Mouse (Mus musculus) macrophage (primary cell): ENCODE data around the gene Kcnh4. TPM values are rescaled to one million over a fixed set of nuclear protein-coding genes. Genes with fewer than 3 reads are reported as not detected.

Source experiments
- H3K27ac ChIP-seq: fragments of 350-480 bp; formaldehyde crosslinking; 2 replicates; pipeline ENCODE4 v1.9.0; 2021
- H3K36me3 ChIP-seq: fragments of 350-480 bp; formaldehyde crosslinking; 2 replicates; pipeline ENCODE4 v1.9.0; 2021; ENCODE audit errors: inconsistent target
- H3K4me3 ChIP-seq: fragments of 350-480 bp; formaldehyde crosslinking; 2 replicates; pipeline ENCODE4 v1.9.0; 2021; ENCODE audit errors: inconsistent target
- H3K79me2 ChIP-seq: fragments of 350-480 bp; formaldehyde crosslinking; 2 replicates; pipeline ENCODE4 v1.9.0; 2021; ENCODE audit errors: inconsistent target
- WGBS: methylation state at CpG from one replicate; pipeline ENCODE4 v1.1.7; 2026; ENCODE audit warnings: inconsistent platforms; ENCODE audit not compliant: missing documents; 5-methylcytosine and 5-hydroxymethylcytosine counted together
- polyA plus RNA-seq: library from polyadenylated mRNA; stranded (reverse); fragments of 250-400 nt; gene quantifications from 3 replicates; pipeline ENCODE4 v1.2.4, GENCODE M21; 2018; ENCODE audit warnings: inconsistent platforms

Kcnh4 gene
- polyA plus RNA-seq, 1 experiment from 2014 or later: not detected

GRCm38 (mm10) chr11:100780247-100780646 lies 20.5 kb upstream of the Kcnh4 start:
- Histone ChIP-seq H3K27ac (no peak overlapping the region), H3K36me3 (peaks cover 57% of the 10 kb centered on the region), H3K79me2 (no peaks in the 10 kb centered on the region), H3K4me3 (no peak overlapping the region)
- 94% methylated on average over 7 of the region's 8 CpGs for WGBS

GRCm38 (mm10) chr11:100778069-100778468 lies 18.3 kb upstream of the Kcnh4 start:
- Histone ChIP-seq H3K4me3 (no peak overlapping the region), H3K27ac (no peak overlapping the region), H3K79me2 (no peaks in the 10 kb centered on the region), H3K36me3 (peaks cover 36% of the 10 kb centered on the region)
- 97% methylated on average over 3 of the region's 3 CpGs for WGBS

- H3K79me2 ChIP-seq: no peaks in the 10 kb centered on the region
- peak overlapping the region; percentile 34 for H3K27ac ChIP-seq
- H3K36me3 ChIP-seq: peaks cover 15% of the 10 kb centered on the region; the same call in 1 of the 2 replicates
- WGBS: 94% methylated on average over 10 of the region's 10 CpGs
- H3K4me3 ChIP-seq: no peak overlapping the region
Observed at GRCm38 (mm10) chr11:100775921-100776320, 16.2 kb upstream of the Kcnh4 start.

- 81% methylated on average over 4 of the region's 4 CpGs for WGBS
- H3K4me3 ChIP-seq: no peak overlapping the region
- H3K79me2 ChIP-seq: no peaks in the 10 kb centered on the region
- peaks cover under 1% of the 10 kb centered on the region; the same call in 1 of the 2 replicates for H3K36me3 ChIP-seq
- H3K27ac ChIP-seq: no peak overlapping the region
Observed at GRCm38 (mm10) chr11:100774261-100774660, 14.5 kb upstream of the Kcnh4 start.

GRCm38 (mm10) chr11:100770646-100771408 lies 11.1 kb upstream of the Kcnh4 start, which contains the start of gene Ghdc:
TSS of gene Ghdc (minus strand) at chr11:100770957.
- H3K27ac ChIP-seq: peak within 1 kb of the TSS; percentile 88
- WGBS: 3% methylated on average over 15 of the region's 17 CpGs
- H3K36me3 ChIP-seq: no peaks in the 10 kb centered on the region

GRCm38 (mm10) chr11:100769980-100770379 lies 10.2 kb upstream of the Kcnh4 start:
- H3K27ac ChIP-seq: no peak overlapping the region
- no peaks in the 10 kb centered on the region for H3K36me3 ChIP-seq
- H3K79me2 ChIP-seq: no peaks in the 10 kb centered on the region
- 73% methylated on average over 6 of the region's 6 CpGs for WGBS
- H3K4me3 ChIP-seq: peak overlapping the region; percentile 77

More at GRCm38 (mm10) chr11:100770646-100771408, 11.1 kb upstream of the Kcnh4 start, which contains the start of gene Ghdc:
- peak within 1 kb of the TSS; percentile 77 for H3K4me3 ChIP-seq
- H3K79me2 ChIP-seq: no peaks in the 10 kb centered on the region

- H3K27ac ChIP-seq: no peak overlapping the region
- no peaks in the 10 kb centered on the region for H3K79me2 ChIP-seq
- H3K4me3 ChIP-seq: no peak overlapping the region
- 90% methylated on average over 5 of the region's 5 CpGs for WGBS
- no peaks in the 10 kb centered on the region for H3K36me3 ChIP-seq
Observed at GRCm38 (mm10) chr11:100767871-100768270, 8.1 kb upstream of the Kcnh4 start.

- no peaks in the 10 kb centered on the region for H3K79me2 ChIP-seq
- no peak overlapping the region for H3K27ac ChIP-seq
- H3K36me3 ChIP-seq: no peaks in the 10 kb centered on the region
- H3K4me3 ChIP-seq: no peak overlapping the region
- 89% methylated on average over 9 of the region's 9 CpGs for WGBS
Observed at GRCm38 (mm10) chr11:100766726-100767125, 7.0 kb upstream of the Kcnh4 start.

- Histone ChIP-seq H3K36me3 (no peaks in the 10 kb centered on the region), H3K27ac (no peak within 1 kb of the TSS), H3K79me2 (no peaks in the 10 kb centered on the region), H3K4me3 (peak within 1 kb of the TSS; percentile 28)
- WGBS: 91% methylated on average over 7 of the region's 7 CpGs
Observed at GRCm38 (mm10) chr11:100762831-100763230, 3.1 kb upstream of the Kcnh4 start, which contains the start of gene Hcrt. TSS of gene Hcrt (minus strand) at chr11:100762931.

- Histone ChIP-seq H3K27ac (no peak overlapping the region), H3K36me3 (no peaks in the 10 kb centered on the region), H3K79me2 (no peaks in the 10 kb centered on the region), H3K4me3 (peak overlapping the region; percentile 28)
- under 1% methylated on average over 27 of the region's 27 CpGs for WGBS
Observed at GRCm38 (mm10) chr11:100761547-100762045, 1.9 kb upstream of the Kcnh4 start.

GRCm38 (mm10) chr11:100758707-100759610 lies 783 bp downstream of the Kcnh4 start:
- H3K79me2 ChIP-seq: no peaks in the 10 kb centered on the region
- H3K4me3 ChIP-seq: no peak overlapping the region
- no peaks in the 10 kb centered on the region for H3K36me3 ChIP-seq
- 12% methylated on average over 30 of the region's 35 CpGs for WGBS
- H3K27ac ChIP-seq: no peak overlapping the region

- Histone ChIP-seq H3K4me3 (no peak overlapping the region), H3K79me2 (no peaks in the 10 kb centered on the region), H3K27ac (no peak overlapping the region), H3K36me3 (no peaks in the 10 kb centered on the region)
- WGBS: 43% methylated on average over 12 of the region's 12 CpGs
Observed at GRCm38 (mm10) chr11:100757566-100757965, 2.2 kb downstream of the Kcnh4 start.

- WGBS: 79% methylated on average over 6 of the region's 6 CpGs
- Histone ChIP-seq H3K4me3 (no peak overlapping the region), H3K36me3 (no peaks in the 10 kb centered on the region)
Observed at GRCm38 (mm10) chr11:100756476-100756875, 3.3 kb downstream of the Kcnh4 start.

GRCm38 (mm10) chr11:100754693-100755057 lies 5.1 kb downstream of the Kcnh4 start:
- Histone ChIP-seq H3K36me3 (no peaks in the 10 kb centered on the region), H3K79me2 (no peaks in the 10 kb centered on the region), H3K4me3 (no peak overlapping the region), H3K27ac (no peak overlapping the region)
- WGBS: 97% methylated on average over 3 of the region's 3 CpGs

More at GRCm38 (mm10) chr11:100756476-100756875, 3.3 kb downstream of the Kcnh4 start:
- no peak overlapping the region for H3K27ac ChIP-seq
- H3K79me2 ChIP-seq: no peaks in the 10 kb centered on the region
